Mouse (Mus musculus): ENCODE measurements around the gene Spn. TPM values are rescaled to one million over a fixed set of nuclear protein-coding genes. Genes with fewer than 3 reads are reported as not detected.
A peak's percentile ranks its signal among the peaks of the same experiment; 100 is the strongest.
"Not testable (repeated sequence)": the region's sequence is repeated elsewhere in the genome, so short reads cannot be mapped to it uniquely, and the experiment has no call there.

The Spn gene
- polyA plus RNA-seq, 1 experiment = 13.2 TPM

GRCm38 (mm10) chr7:127088901-127089845 is 48.5 kb downstream of the Spn start:
- 18% methylated on average over 27 of the region's 27 CpGs for WGBS
- DNase-seq = peak; percentile 46
- peaks cover 6% of the 10 kb centered on the region for H3K4me1 ChIP-seq (ENCODE audit: control insufficient read depth, insufficient read depth, low read length)
- TF ChIP-seq CTCF (IDR thresholded peaks at IDR 0.05; ENCODE audit: insufficient read depth, low read length) (no peak), POLR2A (IDR thresholded peaks at IDR 0.05; ENCODE audit: borderline replicate concordance, extremely low read depth, low read depth, low read length) (no peak)
- H3K4me3 ChIP-seq (replicated peaks; ENCODE audit: extremely low read depth, low read depth, low read length) = no peak overlapping the region

GRCm38 (mm10) chr7:127088083-127088482 is 49.5 kb downstream of the Spn start:
- Histone ChIP-seq H3K4me3 (replicated peaks; ENCODE audit: extremely low read depth, low read depth, low read length) (no peak overlapping the region), H3K4me1 (ENCODE audit: control insufficient read depth, insufficient read depth, low read length) (peaks cover 6% of the 10 kb centered on the region)
- 75% methylated on average over 3 of the region's 3 CpGs for WGBS
- TF ChIP-seq CTCF (IDR thresholded peaks at IDR 0.05; ENCODE audit: insufficient read depth, low read length) (no peak), POLR2A (IDR thresholded peaks at IDR 0.05; ENCODE audit: borderline replicate concordance, extremely low read depth, low read depth, low read length) (no peak)
- no peak for DNase-seq

GRCm38 (mm10) chr7:127087278-127088010 is 50.2 kb downstream of the Spn start, which contains the start of gene Zg16:
Zg16 (minus strand) TSS chr7:127087328.
- not testable (repeated sequence) for H3K4me1 ChIP-seq (ENCODE audit: control insufficient read depth, insufficient read depth, low read length); DNase-seq; H3K4me3 ChIP-seq (replicated peaks; ENCODE audit: extremely low read depth, low read depth, low read length)
- WGBS = 64% methylated on average over 6 of the region's 6 CpGs

DNA sequence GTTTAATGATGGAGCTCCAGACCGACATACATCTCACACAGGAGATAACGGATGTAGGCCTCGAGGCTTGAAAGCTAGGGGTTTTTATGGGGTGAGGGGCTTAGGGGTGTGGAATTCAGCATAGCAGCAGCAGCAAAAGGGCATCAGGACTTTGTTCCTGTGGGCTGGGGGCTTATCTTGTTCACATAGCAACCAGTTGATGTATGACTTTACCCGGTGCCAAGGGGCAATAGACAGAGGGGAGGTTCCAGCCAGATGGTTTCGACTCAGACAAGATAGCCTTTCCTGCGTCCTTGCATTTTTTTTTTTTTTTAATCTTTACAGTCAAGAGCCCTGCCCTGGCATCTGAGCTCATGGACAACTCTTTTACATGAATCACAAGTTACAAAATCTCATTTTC is 51.9 kb downstream of the Spn start:
- DNase-seq; H3K4me3 ChIP-seq (replicated peaks; ENCODE audit: extremely low read depth, low read depth, low read length): not testable (repeated sequence)
- WGBS = 53% methylated on average over 6 of the region's 6 CpGs

DNA sequence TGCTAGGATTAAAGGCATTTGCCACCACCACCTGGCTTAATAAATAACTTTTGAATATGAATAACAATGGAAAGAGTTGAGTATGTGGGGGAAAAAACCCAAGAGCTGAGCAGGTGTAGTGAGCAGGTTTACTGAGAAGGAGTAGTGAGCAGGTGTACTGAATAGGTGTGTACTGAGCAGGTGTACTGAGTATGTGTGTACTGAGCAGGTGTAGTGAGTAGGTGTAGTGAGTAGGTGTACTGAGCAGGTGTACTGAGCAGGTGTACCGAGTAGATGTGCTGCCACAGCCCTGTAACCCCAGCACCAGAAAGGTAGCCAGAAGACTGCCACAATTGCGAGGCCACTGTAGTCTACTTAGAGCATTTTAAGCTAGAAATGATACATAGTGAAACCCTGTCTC is 52.8 kb downstream of the Spn start:
- WGBS = 81% methylated on average over 2 of the region's 2 CpGs
- H3K4me3 ChIP-seq (replicated peaks; ENCODE audit: extremely low read depth, low read depth, low read length) = no peak overlapping the region
- no peak for DNase-seq
- TF ChIP-seq CTCF (IDR thresholded peaks at IDR 0.05; ENCODE audit: insufficient read depth, low read length) (no peak), POLR2A (IDR thresholded peaks at IDR 0.05; ENCODE audit: borderline replicate concordance, extremely low read depth, low read depth, low read length) (no peak)
- peaks cover 6% of the 10 kb centered on the region for H3K4me1 ChIP-seq (ENCODE audit: control insufficient read depth, insufficient read depth, low read length)

More for the DNA sequence above, 51.9 kb downstream of the Spn start:
- H3K4me1 ChIP-seq (ENCODE audit: control insufficient read depth, insufficient read depth, low read length) = not testable (repeated sequence)

DNA sequence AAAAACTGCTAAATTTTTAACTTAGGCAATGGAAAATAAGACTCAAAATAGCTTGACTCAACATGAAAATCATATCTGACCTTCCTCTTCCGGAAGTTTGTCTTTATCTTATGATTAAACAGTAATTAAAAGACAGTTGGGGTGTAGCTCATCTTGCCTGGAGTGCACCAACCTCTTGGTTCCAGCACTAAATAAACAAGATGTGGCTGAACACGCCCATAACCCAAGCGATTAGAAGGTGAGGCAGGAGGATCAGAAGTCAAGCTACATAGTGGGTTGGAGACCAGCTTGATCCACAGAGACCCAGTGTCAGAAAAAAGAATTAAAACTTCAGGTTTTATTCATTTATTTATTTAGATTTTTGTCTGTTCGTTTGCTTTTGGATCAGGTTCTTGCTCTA is 53.9 kb downstream of the Spn start:
- no peak for DNase-seq
- no peak overlapping the region for H3K4me3 ChIP-seq (replicated peaks; ENCODE audit: extremely low read depth, low read depth, low read length)
- WGBS = 67% methylated on average over 4 of the region's 4 CpGs
- TF ChIP-seq CTCF (IDR thresholded peaks at IDR 0.05; ENCODE audit: insufficient read depth, low read length) = no peak
- no peak for TF ChIP-seq POLR2A (IDR thresholded peaks at IDR 0.05; ENCODE audit: borderline replicate concordance, extremely low read depth, low read depth, low read length)
- H3K4me1 ChIP-seq (ENCODE audit: control insufficient read depth, insufficient read depth, low read length) = no peaks in the 10 kb centered on the region; the same call in 1 of the 2 replicates

GRCm38 (mm10) chr7:127082995-127083394 is 54.6 kb downstream of the Spn start:
- Histone ChIP-seq H3K4me3 (replicated peaks; ENCODE audit: extremely low read depth, low read depth, low read length) (no peak overlapping the region), H3K4me1 (ENCODE audit: control insufficient read depth, insufficient read depth, low read length) (no peaks in the 10 kb centered on the region; the same call in 1 of the 2 replicates)
- TF ChIP-seq POLR2A (IDR thresholded peaks at IDR 0.05; ENCODE audit: borderline replicate concordance, extremely low read depth, low read depth, low read length) (no peak), CTCF (IDR thresholded peaks at IDR 0.05; ENCODE audit: insufficient read depth, low read length) (no peak)
- 40% methylated on average over 2 of the region's 2 CpGs for WGBS
- DNase-seq = no peak

DNA sequence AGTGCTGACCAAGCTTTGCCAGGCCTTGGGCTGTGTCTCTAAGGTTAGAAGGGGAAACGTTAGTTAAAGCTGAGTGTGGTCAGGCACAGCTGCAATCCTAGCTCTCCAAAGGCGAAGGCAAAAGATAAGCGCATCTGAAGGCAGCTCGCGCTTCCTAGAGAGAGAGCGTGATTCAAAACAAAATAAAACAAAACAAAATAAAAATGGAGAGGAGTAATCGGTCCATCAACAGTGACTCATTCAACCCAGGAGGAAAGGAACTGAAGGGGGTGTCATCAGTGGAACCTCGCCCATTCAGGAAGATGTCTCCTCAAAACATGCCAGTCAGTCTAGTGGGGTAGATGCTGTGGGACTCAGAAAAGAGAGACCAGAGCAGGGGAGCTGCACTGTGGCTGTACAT is 55.4 kb downstream of the Spn start:
- WGBS = 59% methylated on average over 8 of the region's 8 CpGs
- H3K4me1 ChIP-seq (ENCODE audit: control insufficient read depth, insufficient read depth, low read length) = no peaks in the 10 kb centered on the region; the same call in 1 of the 2 replicates
- TF ChIP-seq POLR2A (IDR thresholded peaks at IDR 0.05; ENCODE audit: borderline replicate concordance, extremely low read depth, low read depth, low read length) (no peak), CTCF (IDR thresholded peaks at IDR 0.05; ENCODE audit: insufficient read depth, low read length) (no peak)
- no peak for DNase-seq
- H3K4me3 ChIP-seq (replicated peaks; ENCODE audit: extremely low read depth, low read depth, low read length) = no peak overlapping the region

Other genes starting within 250 kb of the Spn start
- gene Tmem219, start 214.9 kb downstream of the Spn start, polyA plus RNA-seq (2012; rRNA removed) = 83.6 and 92.9 TPM in 2 replicates
- gene Kctd13, start 208.9 kb downstream of the Spn start, polyA plus RNA-seq (2012; rRNA removed) = 22.4 and 24.5 TPM in 2 replicates
- gene Asphd1, start 188.2 kb downstream of the Spn start, polyA plus RNA-seq (2012; rRNA removed) = not detected in 2 replicates
- gene Sez6l2, start 187.3 kb downstream of the Spn start, polyA plus RNA-seq (2012; rRNA removed) = 1.0 TPM in 2 replicates
- 321 and 332 TPM in 2 replicates for gene Cdipt, start 161.9 kb downstream of the Spn start, polyA plus RNA-seq (2012; rRNA removed)
- gene Cdiptos, start 161.7 kb downstream of the Spn start, polyA plus RNA-seq (2012; rRNA removed) = 2.0 and 3.3 TPM in 2 replicates
- gene Mvp, start 123.2 kb downstream of the Spn start, polyA plus RNA-seq (2012; rRNA removed) = 82.2 and 125 TPM in 2 replicates
- gene Pagr1b, start 121.3 kb downstream of the Spn start, polyA plus RNA-seq (2012; rRNA removed) = 2.6 and 2.8 TPM in 2 replicates
- 5.7 and 7.5 TPM in 2 replicates for gene Pagr1a, start 120.5 kb downstream of the Spn start, polyA plus RNA-seq (2012; rRNA removed)
- 26.5 and 38.8 TPM in 2 replicates for gene Gm42742, start 116.7 kb downstream of the Spn start, polyA plus RNA-seq (2012; rRNA removed)
- gene Prrt2, start 116.6 kb downstream of the Spn start, polyA plus RNA-seq (2012; rRNA removed) = 8.1 and 9.8 TPM in 2 replicates
- gene Maz, start 110.8 kb downstream of the Spn start, polyA plus RNA-seq (2012; rRNA removed) = 131 and 194 TPM in 2 replicates
- gene Kif22, start 95.4 kb downstream of the Spn start, polyA plus RNA-seq (2012; rRNA removed) = 0.78 and 1.3 TPM in 2 replicates
- 0.37 and 19.0 TPM in 2 replicates for gene Zg16, start 50.5 kb downstream of the Spn start, polyA plus RNA-seq (2012; rRNA removed)
- 45.0 and 49.9 TPM in 2 replicates for gene AI467606, start 46.5 kb downstream of the Spn start, polyA plus RNA-seq (2012; rRNA removed)
- 0.57 and 0.93 TPM in 2 replicates for gene Qprt, start 15.6 kb downstream of the Spn start, polyA plus RNA-seq (2012; rRNA removed)
- 20.7 and 31.0 TPM in 2 replicates for gene Cd2bp2, start 58.2 kb upstream of the Spn start, polyA plus RNA-seq (2012; rRNA removed)
- gene Tbc1d10b, start 70.6 kb upstream of the Spn start, polyA plus RNA-seq (2012; rRNA removed) = 30.3 and 32.9 TPM in 2 replicates
- gene Mylpf, start 71.1 kb upstream of the Spn start, polyA plus RNA-seq (2012; rRNA removed) = 1.3 and 135 TPM in 2 replicates
- 8.9 and 11.6 TPM in 2 replicates for gene Zfp553, start 95.2 kb upstream of the Spn start, polyA plus RNA-seq (2012; rRNA removed)
- gene Sept1, start 95.3 kb upstream of the Spn start, polyA plus RNA-seq (2012; rRNA removed) = 26.5 and 28.5 TPM in 2 replicates
- gene Zfp771, start 106.5 kb upstream of the Spn start, polyA plus RNA-seq (2012; rRNA removed) = 57.4 and 82.8 TPM in 2 replicates
- 17.6 and 17.9 TPM in 2 replicates for gene Dctpp1, start 122.9 kb upstream of the Spn start, polyA plus RNA-seq (2012; rRNA removed)
- gene Sephs2, start 136.2 kb upstream of the Spn start, polyA plus RNA-seq (2012; rRNA removed) = 15.4 and 16.2 TPM in 2 replicates
- 28.2 and 36.9 TPM in 2 replicates for gene Itgal, start 158.4 kb upstream of the Spn start, polyA plus RNA-seq (2012; rRNA removed)
- gene Zfp768, start 207.8 kb upstream of the Spn start, polyA plus RNA-seq (2012; rRNA removed) = 31.7 and 35.5 TPM in 2 replicates
- gene Zfp747, start 238.2 kb upstream of the Spn start, polyA plus RNA-seq (2012; rRNA removed) = 10.9 TPM in 2 replicates
- 4.1 and 5.1 TPM in 2 replicates for gene 9130019O22Rik, start 249.3 kb upstream of the Spn start, polyA plus RNA-seq (2012; rRNA removed)